Mouse (Mus musculus): ENCODE measurements around the gene Akap13. TPM values are rescaled to one million over a fixed set of nuclear protein-coding genes. Genes with fewer than 3 reads are reported as not detected.

Gene Akap13
- polyA plus RNA-seq, 1 experiment from 2014 or later, result 21.5 TPM

DNA sequence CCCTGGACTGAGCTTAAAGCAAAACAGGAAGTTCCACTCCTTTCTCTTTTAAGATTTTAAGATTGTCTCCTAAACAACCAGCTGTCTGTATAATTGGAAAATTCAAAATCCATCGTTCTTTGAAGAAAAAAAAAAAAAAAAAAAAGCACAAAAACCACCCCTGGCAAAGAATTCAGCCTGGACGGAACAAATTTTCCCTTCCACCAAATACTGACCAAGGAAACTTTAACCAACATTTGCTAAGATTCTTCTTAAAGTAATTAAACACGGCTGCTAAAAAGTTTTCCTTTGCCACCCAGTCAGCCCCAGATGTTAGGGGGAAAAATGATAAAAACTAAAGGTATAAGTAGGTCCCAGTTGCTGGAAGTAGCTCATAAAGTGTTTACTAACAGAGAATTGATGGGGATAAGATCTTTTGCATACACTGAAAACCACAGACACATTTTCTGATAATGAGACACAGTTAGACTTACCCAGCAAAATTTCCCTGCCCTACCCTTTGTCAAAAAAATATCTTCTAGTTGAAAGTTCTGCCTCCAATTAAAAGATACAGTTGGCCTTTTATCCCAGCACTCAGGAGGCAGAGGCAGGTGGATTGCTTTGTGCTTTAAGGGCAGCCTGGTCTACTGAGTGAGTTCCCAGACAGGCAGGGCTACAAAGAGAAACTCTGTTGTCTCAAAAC lies 338.5 kb downstream of the Akap13 start:
- H3K4me3 ChIP-seq, result no peak overlapping the region
- ATAC-seq (ENCODE audit: low read depth), result no peak

DNA sequence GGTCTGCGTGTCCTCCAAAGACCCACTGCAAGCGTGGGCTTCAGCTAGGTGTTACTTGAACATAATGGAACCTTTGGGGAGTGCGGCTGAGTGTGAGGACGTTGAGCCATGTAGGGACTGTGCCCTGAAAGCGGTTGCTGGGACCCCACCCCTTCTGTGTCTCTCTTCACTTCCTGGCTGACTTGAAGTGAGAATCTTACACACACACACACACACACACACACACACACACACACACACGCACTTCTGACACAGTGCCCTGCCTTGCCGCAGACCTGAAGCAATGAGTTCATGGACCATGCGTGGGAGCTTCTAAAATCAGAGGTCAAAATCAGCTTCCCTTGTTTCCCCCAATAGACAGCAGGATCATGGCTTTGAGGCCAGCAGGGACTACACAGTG lies 339.8 kb downstream of the Akap13 start:
- Histone ChIP-seq H3K27ac (replicated peaks) (no peak overlapping the region), H3K4me2 (no peak overlapping the region), H3K4me3 (no peak overlapping the region), H3K9me3 (no peaks in the 10 kb centered on the region), H3K27me3 (no peaks in the 10 kb centered on the region), H3K4me1 (replicated peaks) (peaks cover 6% of the 10 kb centered on the region), H3K36me3 (no peaks in the 10 kb centered on the region), H3K9ac (no peak overlapping the region)
- 91% methylated on average over 8 of the region's 8 CpGs for WGBS
- ATAC-seq (ENCODE audit: low read depth), result no peak

More for the DNA sequence above, 338.5 kb downstream of the Akap13 start:
- no peaks in the 10 kb centered on the region for H3K9me3 ChIP-seq
- 68% methylated on average over 3 of the region's 3 CpGs for WGBS
- H3K4me2 ChIP-seq, result no peak overlapping the region
- H3K27me3 ChIP-seq, result no peaks in the 10 kb centered on the region
- H3K4me1 ChIP-seq (replicated peaks), result peaks cover 6% of the 10 kb centered on the region
- H3K36me3 ChIP-seq, result no peaks in the 10 kb centered on the region
- no peak overlapping the region for H3K9ac ChIP-seq
- H3K27ac ChIP-seq (replicated peaks), result no peak overlapping the region

DNA sequence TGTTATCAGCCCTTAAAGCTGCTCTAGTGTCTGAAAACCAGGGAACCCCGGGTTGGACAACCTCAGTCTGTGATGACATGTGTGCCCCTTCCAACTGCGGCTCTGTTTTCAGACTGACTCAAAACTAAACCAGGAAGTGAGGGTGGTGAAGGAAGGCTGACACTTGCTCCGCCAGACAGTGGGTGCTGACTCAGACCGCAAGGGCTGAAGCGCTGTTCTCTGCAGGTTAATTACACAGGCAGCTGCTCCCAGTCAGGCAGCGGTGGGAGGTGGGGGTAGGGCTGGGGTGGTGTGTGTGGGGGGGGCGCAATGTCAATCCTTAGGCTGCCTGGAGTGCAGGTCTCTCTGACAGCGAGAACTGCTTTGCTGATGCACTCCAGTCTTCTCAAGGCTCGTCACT lies 341.1 kb downstream of the Akap13 start:
- no peaks in the 10 kb centered on the region for H3K27me3 ChIP-seq
- H3K4me3 ChIP-seq, result no peak overlapping the region
- H3K4me2 ChIP-seq, result peak overlapping the region; percentile 16; the same call in 1 of the 2 replicates
- peaks cover 6% of the 10 kb centered on the region for H3K4me1 ChIP-seq (replicated peaks)
- ATAC-seq (ENCODE audit: low read depth), result no peak
- no peak overlapping the region for H3K9ac ChIP-seq
- no peak overlapping the region for H3K27ac ChIP-seq (replicated peaks)
- no peaks in the 10 kb centered on the region for H3K9me3 ChIP-seq
- WGBS, result 39% methylated on average over 9 of the region's 9 CpGs
- H3K36me3 ChIP-seq, result no peaks in the 10 kb centered on the region

DNA sequence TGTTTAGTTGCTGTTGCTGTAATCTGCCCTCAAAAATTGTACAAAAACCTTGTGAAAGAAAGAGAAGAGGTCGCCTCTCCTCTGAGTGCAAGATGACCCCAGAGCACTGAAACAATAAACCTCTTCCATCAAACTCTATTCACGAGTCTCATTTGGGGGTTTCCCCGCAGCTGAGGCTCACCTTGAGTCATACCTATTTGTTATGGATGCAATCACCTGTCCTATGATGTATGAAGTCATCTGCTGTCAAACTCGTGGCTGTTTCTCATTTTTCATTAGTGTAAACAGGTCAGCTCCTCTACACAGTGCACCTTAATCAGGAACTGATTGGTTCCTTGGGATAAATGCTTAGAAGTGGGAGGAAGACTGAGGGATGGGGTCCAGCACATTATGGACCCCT lies 345.2 kb downstream of the Akap13 start:
- Histone ChIP-seq H3K27me3 (no peaks in the 10 kb centered on the region), H3K9ac (no peak overlapping the region), H3K4me1 (replicated peaks) (peaks cover 6% of the 10 kb centered on the region), H3K4me3 (no peak overlapping the region), H3K36me3 (no peaks in the 10 kb centered on the region), H3K4me2 (no peak overlapping the region), H3K9me3 (no peaks in the 10 kb centered on the region), H3K27ac (replicated peaks) (no peak overlapping the region)
- 75% methylated on average over 4 of the region's 4 CpGs for WGBS
- no peak for ATAC-seq (ENCODE audit: low read depth)

DNA sequence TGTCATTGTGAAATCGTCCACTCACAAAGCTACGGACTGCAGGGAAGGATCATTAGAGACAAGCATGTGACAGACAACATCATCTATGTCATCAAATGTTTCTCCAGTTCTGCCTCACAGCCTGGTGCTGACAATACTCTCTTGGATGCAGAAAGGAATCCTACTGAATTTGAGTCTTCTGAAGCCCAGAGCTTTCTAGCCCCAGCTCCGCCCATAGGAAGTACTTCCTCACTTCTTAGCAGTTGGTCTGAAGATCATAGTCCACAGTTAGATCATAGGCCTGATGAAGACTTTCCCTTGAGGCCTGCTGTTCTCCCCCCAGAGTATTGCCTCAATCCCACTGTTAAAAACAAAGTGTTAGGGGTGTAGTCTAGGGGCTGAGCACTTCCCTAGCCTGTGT lies 345.7 kb downstream of the Akap13 start:
- Histone ChIP-seq H3K4me1 (replicated peaks) (peaks cover 9% of the 10 kb centered on the region), H3K36me3 (no peaks in the 10 kb centered on the region), H3K4me2 (no peak overlapping the region), H3K9ac (no peak overlapping the region), H3K4me3 (no peak overlapping the region), H3K27me3 (no peaks in the 10 kb centered on the region), H3K27ac (replicated peaks) (no peak overlapping the region), H3K9me3 (no peaks in the 10 kb centered on the region)
- 87% methylated on average over 3 of the region's 3 CpGs for WGBS
- no peak for ATAC-seq (ENCODE audit: low read depth)

DNA sequence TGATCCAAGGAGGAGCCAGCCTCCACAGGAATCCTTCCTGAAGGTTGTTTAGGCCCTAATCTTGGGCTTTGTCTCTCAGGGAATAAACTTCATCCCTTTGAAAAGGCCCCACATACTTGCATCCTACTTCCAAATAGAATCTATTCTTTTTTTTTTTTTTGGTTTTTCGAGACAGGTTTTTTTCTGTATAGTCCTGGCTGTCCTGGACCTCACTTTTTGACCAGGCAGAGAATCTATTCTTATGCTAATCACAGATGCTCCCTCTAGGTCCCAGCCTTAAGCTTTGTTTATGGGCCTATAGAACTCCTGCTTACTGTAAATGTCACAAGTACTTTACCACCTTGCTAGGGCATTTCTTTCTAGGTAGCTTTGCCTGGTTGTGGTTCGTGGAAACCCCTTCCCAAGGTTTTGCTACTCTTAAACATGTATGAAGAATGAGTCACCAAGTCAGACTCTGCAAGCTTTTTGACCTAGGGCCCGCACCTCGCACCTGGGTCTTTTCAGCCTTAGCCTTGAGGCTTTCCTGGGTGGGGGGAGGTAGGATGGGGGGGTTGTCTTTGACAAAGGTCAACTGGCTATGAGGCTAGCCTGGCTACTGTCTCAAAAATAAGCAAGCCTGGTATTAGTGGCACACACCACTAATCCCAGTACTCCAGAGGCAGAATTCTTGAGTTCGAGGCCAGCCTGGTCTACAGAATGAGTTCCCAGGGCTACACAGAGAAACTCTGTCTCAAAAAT lies 346.5 kb downstream of the Akap13 start:
- no peak overlapping the region for H3K4me3 ChIP-seq
- no peak for ATAC-seq (ENCODE audit: low read depth)
- no peak overlapping the region for H3K4me2 ChIP-seq
- H3K27ac ChIP-seq (replicated peaks), result no peak overlapping the region
- H3K4me1 ChIP-seq (replicated peaks), result peaks cover 11% of the 10 kb centered on the region; the same call in 1 of the 2 replicates
- no peaks in the 10 kb centered on the region for H3K27me3 ChIP-seq
- no peak overlapping the region for H3K9ac ChIP-seq
- WGBS, result 90% methylated on average over 5 of the region's 5 CpGs
- no peaks in the 10 kb centered on the region for H3K36me3 ChIP-seq
- H3K9me3 ChIP-seq, result no peaks in the 10 kb centered on the region

DNA sequence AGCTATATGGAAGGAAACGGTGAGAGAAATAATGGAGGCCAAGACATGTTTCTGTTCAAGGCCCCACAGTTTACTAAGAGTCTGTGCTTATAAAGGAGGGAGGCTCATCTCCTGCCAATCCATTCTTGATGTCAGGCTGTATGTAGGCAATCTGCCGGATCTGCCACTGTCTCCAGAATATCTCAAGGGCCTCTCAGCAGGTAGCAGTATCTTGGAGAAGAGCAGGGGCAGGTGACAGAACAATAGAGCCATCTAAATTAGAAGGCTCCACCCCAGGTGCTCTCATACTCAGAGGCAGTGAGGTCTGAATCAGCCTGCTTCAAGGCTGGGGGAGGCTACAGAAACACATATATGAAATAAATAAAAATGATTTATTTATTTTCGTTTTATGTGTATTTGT lies 347.6 kb downstream of the Akap13 start:
- Histone ChIP-seq H3K9ac (no peak overlapping the region), H3K27ac (replicated peaks) (no peak overlapping the region), H3K27me3 (no peaks in the 10 kb centered on the region), H3K4me1 (replicated peaks) (peaks cover 13% of the 10 kb centered on the region; the same call in 1 of the 2 replicates), H3K4me3 (no peak overlapping the region), H3K36me3 (no peaks in the 10 kb centered on the region), H3K4me2 (no peak overlapping the region), H3K9me3 (no peaks in the 10 kb centered on the region)
- 68% methylated on average over 3 of the region's 3 CpGs for WGBS
- ATAC-seq (ENCODE audit: low read depth), result no peak

Small RNA genes within 50 kb of the gene (microRNA-seq; reads per million reads assigned to microRNA genes)
- not detected for gene Gm23251

Other genes starting within 250 kb of the Akap13 start
- gene Sv2b, start 146.3 kb upstream of the Akap13 start, polyA plus RNA-seq (2015; fragmentation: Nextera tagmentation; extraction: Ambion mirVana), result 12.0 and 12.3 TPM in 2 replicates